Mouse (Mus musculus) liver, adult (tissue): ENCODE data around the gene Cenpp.

Source experiments
- GATA4 ChIP-seq: IDR thresholded peaks from 2 replicates; pipeline ENCODE4 v1.6.1; 2014; ENCODE audit warnings: mild to moderate bottlenecking, low read length; ENCODE audit not compliant: insufficient replicate concordance

Cenpp gene

GRCm38 (mm10) chr13:49560886-49561285 is 91.7 kb downstream of the Cenpp start:
- no peak for TF ChIP-seq GATA4

GRCm38 (mm10) chr13:49559185-49559584 is 93.4 kb downstream of the Cenpp start:
- no peak for TF ChIP-seq GATA4

- no peak for TF ChIP-seq GATA4
Measured at GRCm38 (mm10) chr13:49556924-49557323, 95.7 kb downstream of the Cenpp start.

GRCm38 (mm10) chr13:49556203-49556602 is 96.4 kb downstream of the Cenpp start:
- TF ChIP-seq GATA4, result no peak

GRCm38 (mm10) chr13:49554519-49554918 is 98.1 kb downstream of the Cenpp start:
- no peak for TF ChIP-seq GATA4

- TF ChIP-seq GATA4, result no peak
Measured at GRCm38 (mm10) chr13:49549616-49550015, 103.0 kb downstream of the Cenpp start.

- TF ChIP-seq GATA4, result no peak
Measured at GRCm38 (mm10) chr13:49547563-49548150, 104.9 kb downstream of the Cenpp start.

GRCm38 (mm10) chr13:49546517-49546916 is 106.1 kb downstream of the Cenpp start:
- TF ChIP-seq GATA4, result no peak

- no peak for TF ChIP-seq GATA4
Measured at GRCm38 (mm10) chr13:49545646-49546045, 106.9 kb downstream of the Cenpp start.

- TF ChIP-seq GATA4, result no peak
Measured at GRCm38 (mm10) chr13:49544279-49544678, 108.3 kb downstream of the Cenpp start, which contains the start of gene Aspn. Gene Aspn (plus strand): TSS chr13:49544443.

- TF ChIP-seq GATA4, result no peak
Measured at GRCm38 (mm10) chr13:49538693-49539092, 113.9 kb downstream of the Cenpp start.

- no peak for TF ChIP-seq GATA4
Measured at GRCm38 (mm10) chr13:49536946-49537345, 115.6 kb downstream of the Cenpp start.

- no peak for TF ChIP-seq GATA4
Measured at GRCm38 (mm10) chr13:49530636-49531035, 121.9 kb downstream of the Cenpp start.

- no peak for TF ChIP-seq GATA4
Measured at GRCm38 (mm10) chr13:49526235-49526634, 126.3 kb downstream of the Cenpp start.

- no peak for TF ChIP-seq GATA4
Measured at GRCm38 (mm10) chr13:49518761-49519160, 133.8 kb downstream of the Cenpp start.

- TF ChIP-seq GATA4, result no peak
Measured at GRCm38 (mm10) chr13:49507176-49507575, 145.4 kb downstream of the Cenpp start.

- TF ChIP-seq GATA4, result no peak
Measured at GRCm38 (mm10) chr13:49505776-49506175, 146.8 kb downstream of the Cenpp start.
